Mouse (Mus musculus): ENCODE results near the gene Epp13. TPM values are rescaled to one million over a fixed set of nuclear protein-coding genes. Genes with fewer than 3 reads are reported as not detected.
"Not testable (repeated sequence)": the region's sequence is repeated elsewhere in the genome, so short reads cannot be mapped to it uniquely, and the experiment has no call there.

The Epp13 gene
- total RNA-seq (2021) (not detected), polyA plus RNA-seq (2012; rRNA removed) (not detected in 2 replicates)
- long read RNA-seq, partial matches to known transcripts: 0 of 1 reads
- long read RNA-seq, other reads (novel, unspliced or antisense): 1 of 1 reads

- no peak for DNase-seq
- Histone ChIP-seq H3K36me3 (ENCODE audit: control insufficient read depth, insufficient read depth, low read length) (no peaks in the 10 kb centered on the region), H3K4me3 (no peak within 1 kb of the TSS), H3K9ac (ENCODE audit: low read depth, low read length) (no peak within 1 kb of the TSS), H3K27ac (no peak within 1 kb of the TSS), H3K27me3 (ENCODE audit: control insufficient read depth, insufficient read depth, low read length) (no peaks in the 10 kb centered on the region; the same call in 1 of the 2 replicates), H3K79me2 (replicated peaks; ENCODE audit: control insufficient read depth, insufficient read depth, low read length) (no peaks in the 10 kb centered on the region), H3K4me1 (ENCODE audit: control insufficient read depth, insufficient read depth, low read length) (no peaks in the 10 kb centered on the region)
- intact Hi-C loops (cut with DNase I): no loop called here
- TF ChIP-seq CTCF (IDR thresholded peaks at IDR 0.05): no peak
- no peak for TF ChIP-seq POLR2A (IDR thresholded peaks at IDR 0.05; ENCODE audit: insufficient read depth, low read depth, low read length)
- no peak for TF ChIP-seq EP300 (IDR thresholded peaks at IDR 0.05; ENCODE audit: insufficient read depth, low read depth, low read length)
- WGBS: 65% methylated on average over 6 of the region's 6 CpGs
Measured at GRCm38 (mm10) chr7:6252410-6252809, at the start of gene Epp13. Gene Epp13 (plus strand): TSS chr7:6252710.

- no peak for DNase-seq
- H3K4me3 ChIP-seq: no peak overlapping the region
- H3K79me2 ChIP-seq (replicated peaks; ENCODE audit: control insufficient read depth, insufficient read depth, low read length): no peaks in the 10 kb centered on the region
- no peak overlapping the region for H3K9ac ChIP-seq (ENCODE audit: low read depth, low read length)
- no peak for TF ChIP-seq CTCF (IDR thresholded peaks at IDR 0.05)
- no peak for TF ChIP-seq EP300 (IDR thresholded peaks at IDR 0.05; ENCODE audit: insufficient read depth, low read depth, low read length)
- TF ChIP-seq POLR2A (IDR thresholded peaks at IDR 0.05; ENCODE audit: insufficient read depth, low read depth, low read length): no peak
- intact Hi-C loops (cut with DNase I): no loop called here
- no peak overlapping the region for H3K27ac ChIP-seq
- WGBS: 68% methylated on average over 3 of the region's 3 CpGs
- H3K4me1 ChIP-seq (ENCODE audit: control insufficient read depth, insufficient read depth, low read length): no peaks in the 10 kb centered on the region
- no peaks in the 10 kb centered on the region for H3K27me3 ChIP-seq (ENCODE audit: control insufficient read depth, insufficient read depth, low read length)
- no peaks in the 10 kb centered on the region for H3K36me3 ChIP-seq (ENCODE audit: control insufficient read depth, insufficient read depth, low read length)
Measured at GRCm38 (mm10) chr7:6204200-6204599, 48.3 kb upstream of the Epp13 start.

GRCm38 (mm10) chr7:6213144-6213543 is 39.4 kb upstream of the Epp13 start:
- H3K27me3 ChIP-seq (ENCODE audit: control insufficient read depth, insufficient read depth, low read length): no peaks in the 10 kb centered on the region
- WGBS: 37% methylated on average over 5 of the region's 5 CpGs
- H3K9ac ChIP-seq (ENCODE audit: low read depth, low read length): no peak overlapping the region
- intact Hi-C loops (cut with DNase I): no loop called here
- no peak overlapping the region for H3K27ac ChIP-seq
- TF ChIP-seq EP300 (IDR thresholded peaks at IDR 0.05; ENCODE audit: insufficient read depth, low read depth, low read length) (no peak), POLR2A (IDR thresholded peaks at IDR 0.05; ENCODE audit: insufficient read depth, low read depth, low read length) (no peak), CTCF (IDR thresholded peaks at IDR 0.05) (peak; percentile 68)
- no peaks in the 10 kb centered on the region for H3K4me1 ChIP-seq (ENCODE audit: control insufficient read depth, insufficient read depth, low read length)
- H3K36me3 ChIP-seq (ENCODE audit: control insufficient read depth, insufficient read depth, low read length): no peaks in the 10 kb centered on the region
- peak in 1 of 2 experiments; percentile 30 for DNase-seq
- H3K4me3 ChIP-seq: no peak overlapping the region
- no peaks in the 10 kb centered on the region for H3K79me2 ChIP-seq (replicated peaks; ENCODE audit: control insufficient read depth, insufficient read depth, low read length)

GRCm38 (mm10) chr7:6214691-6215090 is 37.8 kb upstream of the Epp13 start:
- H3K36me3 ChIP-seq (ENCODE audit: control insufficient read depth, insufficient read depth, low read length); H3K27ac ChIP-seq; H3K4me3 ChIP-seq; H3K27me3 ChIP-seq (ENCODE audit: control insufficient read depth, insufficient read depth, low read length); H3K79me2 ChIP-seq (replicated peaks; ENCODE audit: control insufficient read depth, insufficient read depth, low read length); DNase-seq; H3K4me1 ChIP-seq (ENCODE audit: control insufficient read depth, insufficient read depth, low read length); H3K9ac ChIP-seq (ENCODE audit: low read depth, low read length); intact Hi-C loops (cut with DNase I): not testable (repeated sequence)
- WGBS: 61% methylated on average over 4 of the region's 4 CpGs

- no peak for TF ChIP-seq EP300 (IDR thresholded peaks at IDR 0.05; ENCODE audit: insufficient read depth, low read depth, low read length)
- no peak for TF ChIP-seq POLR2A (IDR thresholded peaks at IDR 0.05; ENCODE audit: insufficient read depth, low read depth, low read length)
- no peak for TF ChIP-seq CTCF (IDR thresholded peaks at IDR 0.05)
- WGBS: 51% methylated on average over 3 of the region's 3 CpGs
- intact Hi-C loops (cut with DNase I): no loop called here
Measured at GRCm38 (mm10) chr7:6220147-6220546, 32.4 kb upstream of the Epp13 start.

GRCm38 (mm10) chr7:6221978-6222377 is 30.5 kb upstream of the Epp13 start, which contains the start of gene Zscan5b:
Gene Zscan5b (plus strand): TSS chr7:6222278.
- H3K27ac ChIP-seq: no peak within 1 kb of the TSS
- H3K4me3 ChIP-seq: no peak within 1 kb of the TSS
- no peaks in the 10 kb centered on the region for H3K4me1 ChIP-seq (ENCODE audit: control insufficient read depth, insufficient read depth, low read length)
- no peaks in the 10 kb centered on the region for H3K36me3 ChIP-seq (ENCODE audit: control insufficient read depth, insufficient read depth, low read length)
- no peak within 1 kb of the TSS for H3K9ac ChIP-seq (ENCODE audit: low read depth, low read length)
- TF ChIP-seq POLR2A (IDR thresholded peaks at IDR 0.05; ENCODE audit: insufficient read depth, low read depth, low read length) (no peak), EP300 (IDR thresholded peaks at IDR 0.05; ENCODE audit: insufficient read depth, low read depth, low read length) (no peak), CTCF (IDR thresholded peaks at IDR 0.05) (no peak)
- 89% methylated on average over 12 of the region's 12 CpGs for WGBS
- intact Hi-C loops (cut with DNase I): no loop called here
- H3K79me2 ChIP-seq (replicated peaks; ENCODE audit: control insufficient read depth, insufficient read depth, low read length): no peaks in the 10 kb centered on the region
- no peaks in the 10 kb centered on the region for H3K27me3 ChIP-seq (ENCODE audit: control insufficient read depth, insufficient read depth, low read length)
- no peak for DNase-seq

More at GRCm38 (mm10) chr7:6220147-6220546, 32.4 kb upstream of the Epp13 start:
- H3K27me3 ChIP-seq (ENCODE audit: control insufficient read depth, insufficient read depth, low read length): no peaks in the 10 kb centered on the region
- no peak for DNase-seq
- H3K36me3 ChIP-seq (ENCODE audit: control insufficient read depth, insufficient read depth, low read length): no peaks in the 10 kb centered on the region
- H3K4me1 ChIP-seq (ENCODE audit: control insufficient read depth, insufficient read depth, low read length): no peaks in the 10 kb centered on the region
- no peak overlapping the region for H3K4me3 ChIP-seq
- no peak overlapping the region for H3K27ac ChIP-seq
- H3K9ac ChIP-seq (ENCODE audit: low read depth, low read length): no peak overlapping the region
- no peaks in the 10 kb centered on the region for H3K79me2 ChIP-seq (replicated peaks; ENCODE audit: control insufficient read depth, insufficient read depth, low read length)
